Mouse (Mus musculus): ENCODE measurements around the gene Eif5a. TPM values are rescaled to one million over a fixed set of nuclear protein-coding genes. Genes with fewer than 3 reads are reported as not detected.
A peak's percentile ranks its signal among the peaks of the same experiment; 100 is the strongest.
"Not testable (repeated sequence)": the region's sequence is repeated elsewhere in the genome, so short reads cannot be mapped to it uniquely, and the experiment has no call there.

Eif5a gene
- polyA plus RNA-seq, 1 experiment = 230 TPM

- Histone ChIP-seq H3K4me1 (ENCODE audit: control insufficient read depth, insufficient read depth, insufficient read length, low read length) (peaks cover 8% of the 10 kb centered on the region), H3K36me3 (ENCODE audit: control insufficient read depth, insufficient read depth, low read length) (no peaks in the 10 kb centered on the region)
- TF ChIP-seq CTCF (IDR thresholded peaks at IDR 0.05; ENCODE audit: extremely low read depth, insufficient read length, insufficient replicate concordance, low read depth, low read length) = no peak; the same call in 1 of the 2 replicates
- TF ChIP-seq POLR2A (IDR thresholded peaks at IDR 0.05; ENCODE audit: low read depth, low read length) = no peak
Observed at GRCm38 (mm10) chr11:69931769-69932168, 10.0 kb upstream of the Eif5a start.

GRCm38 (mm10) chr11:69930967-69931537, 9.3 kb upstream of the Eif5a start:
- 69% methylated on average over 3 of the region's 3 CpGs for WGBS
- Histone ChIP-seq H3K4me3 (ENCODE audit: low read depth, low read length) (no peak overlapping the region), H3K4me1 (ENCODE audit: control insufficient read depth, insufficient read depth, insufficient read length, low read length) (peaks cover 6% of the 10 kb centered on the region; the same call in 1 of the 2 replicates), H3K36me3 (ENCODE audit: control insufficient read depth, insufficient read depth, low read length) (no peaks in the 10 kb centered on the region), H3K27ac (ENCODE audit: insufficient read depth, low read depth, low read length) (no peak overlapping the region), H3K27me3 (ENCODE audit: control insufficient read depth, insufficient read depth, low read length) (peaks cover 8% of the 10 kb centered on the region; the same call in 1 of the 2 replicates)
- no peak for TF ChIP-seq POLR2A (IDR thresholded peaks at IDR 0.05; ENCODE audit: low read depth, low read length)
- no peak for TF ChIP-seq CTCF (IDR thresholded peaks at IDR 0.05; ENCODE audit: extremely low read depth, insufficient read length, insufficient replicate concordance, low read depth, low read length)

More at GRCm38 (mm10) chr11:69931769-69932168, 10.0 kb upstream of the Eif5a start:
- 70% methylated on average over 8 of the region's 8 CpGs for WGBS
- no peak overlapping the region for H3K4me3 ChIP-seq (ENCODE audit: low read depth, low read length)
- no peak overlapping the region for H3K27ac ChIP-seq (ENCODE audit: insufficient read depth, low read depth, low read length)
- H3K27me3 ChIP-seq (ENCODE audit: control insufficient read depth, insufficient read depth, low read length) = peaks cover 11% of the 10 kb centered on the region; the same call in 1 of the 2 replicates

GRCm38 (mm10) chr11:69930176-69930575, 8.4 kb upstream of the Eif5a start:
- 84% methylated on average over 8 of the region's 8 CpGs for WGBS
- H3K4me1 ChIP-seq (ENCODE audit: control insufficient read depth, insufficient read depth, insufficient read length, low read length); H3K4me3 ChIP-seq (ENCODE audit: low read depth, low read length); H3K36me3 ChIP-seq (ENCODE audit: control insufficient read depth, insufficient read depth, low read length); H3K27me3 ChIP-seq (ENCODE audit: control insufficient read depth, insufficient read depth, low read length); H3K27ac ChIP-seq (ENCODE audit: insufficient read depth, low read depth, low read length): not testable (repeated sequence)

DNA sequence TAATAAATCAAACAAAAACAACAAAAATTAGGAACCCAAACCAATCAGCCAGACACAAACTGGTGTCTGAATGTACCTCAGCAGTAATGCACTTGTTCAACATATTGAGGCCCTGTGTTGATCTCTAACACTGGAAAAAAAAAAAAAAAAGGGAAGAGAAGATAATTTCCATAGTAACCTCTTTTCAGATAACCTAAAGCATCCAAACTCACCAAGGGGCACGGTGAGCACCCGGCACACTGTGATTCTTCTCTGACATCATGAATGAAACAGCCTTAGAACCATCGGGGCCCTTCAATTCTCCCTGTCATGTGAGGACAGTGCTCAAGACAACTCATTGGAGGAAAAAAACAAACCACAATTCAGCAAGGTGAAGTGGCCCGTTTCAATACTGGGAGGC, 8.0 kb upstream of the Eif5a start:
- WGBS = 47% methylated on average over 4 of the region's 4 CpGs
- Histone ChIP-seq H3K36me3 (ENCODE audit: control insufficient read depth, insufficient read depth, low read length) (no peaks in the 10 kb centered on the region), H3K4me3 (ENCODE audit: low read depth, low read length) (no peak overlapping the region), H3K27ac (ENCODE audit: insufficient read depth, low read depth, low read length) (no peak overlapping the region), H3K4me1 (ENCODE audit: control insufficient read depth, insufficient read depth, insufficient read length, low read length) (no peaks in the 10 kb centered on the region), H3K27me3 (ENCODE audit: control insufficient read depth, insufficient read depth, low read length) (no peaks in the 10 kb centered on the region)
- TF ChIP-seq POLR2A (IDR thresholded peaks at IDR 0.05; ENCODE audit: low read depth, low read length) = no peak
- no peak for TF ChIP-seq CTCF (IDR thresholded peaks at IDR 0.05; ENCODE audit: extremely low read depth, insufficient read length, insufficient replicate concordance, low read depth, low read length)

- no peak overlapping the region for H3K27ac ChIP-seq (ENCODE audit: insufficient read depth, low read depth, low read length)
- no peak for TF ChIP-seq POLR2A (IDR thresholded peaks at IDR 0.05; ENCODE audit: low read depth, low read length)
- TF ChIP-seq CTCF (IDR thresholded peaks at IDR 0.05; ENCODE audit: extremely low read depth, insufficient read length, insufficient replicate concordance, low read depth, low read length) = no peak
- H3K27me3 ChIP-seq (ENCODE audit: control insufficient read depth, insufficient read depth, low read length) = no peaks in the 10 kb centered on the region
- H3K4me3 ChIP-seq (ENCODE audit: low read depth, low read length) = no peak overlapping the region
- peaks cover 2% of the 10 kb centered on the region; the same call in 1 of the 2 replicates for H3K4me1 ChIP-seq (ENCODE audit: control insufficient read depth, insufficient read depth, insufficient read length, low read length)
- WGBS = 92% methylated on average over 2 of the region's 2 CpGs
- H3K36me3 ChIP-seq (ENCODE audit: control insufficient read depth, insufficient read depth, low read length) = no peaks in the 10 kb centered on the region
Observed at GRCm38 (mm10) chr11:69927501-69927900, 5.7 kb upstream of the Eif5a start.

DNA sequence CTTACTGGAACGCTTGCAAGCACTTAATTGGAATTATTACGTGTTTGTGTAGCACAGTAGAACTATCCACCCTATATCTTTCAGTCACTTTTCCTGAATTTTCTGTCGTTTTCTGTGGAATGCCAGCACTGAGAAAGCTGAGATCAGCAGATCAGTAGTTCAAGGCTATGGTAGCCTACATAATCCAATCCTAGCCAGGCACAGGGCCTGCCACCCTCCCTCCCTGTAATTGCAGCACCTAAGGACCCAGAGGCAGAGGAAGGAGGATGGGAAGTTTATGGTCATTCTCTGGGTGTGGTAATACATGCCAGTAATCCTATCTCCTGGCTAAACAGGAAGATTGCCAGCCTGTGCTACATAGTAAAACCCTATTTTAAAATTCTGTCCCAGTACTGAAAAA, 1.0 kb upstream of the Eif5a start:
- 49% methylated on average over 3 of the region's 3 CpGs for WGBS
- peaks cover 11% of the 10 kb centered on the region for H3K36me3 ChIP-seq (ENCODE audit: control insufficient read depth, insufficient read depth, low read length)
- H3K27me3 ChIP-seq (ENCODE audit: control insufficient read depth, insufficient read depth, low read length) = no peaks in the 10 kb centered on the region
- no peak overlapping the region for H3K4me3 ChIP-seq (ENCODE audit: low read depth, low read length)
- peaks cover 6% of the 10 kb centered on the region; the same call in 1 of the 2 replicates for H3K4me1 ChIP-seq (ENCODE audit: control insufficient read depth, insufficient read depth, insufficient read length, low read length)
- H3K27ac ChIP-seq (ENCODE audit: insufficient read depth, low read depth, low read length) = peak overlapping the region; percentile 87
- no peak for TF ChIP-seq POLR2A (IDR thresholded peaks at IDR 0.05; ENCODE audit: low read depth, low read length)
- TF ChIP-seq CTCF (IDR thresholded peaks at IDR 0.05; ENCODE audit: extremely low read depth, insufficient read length, insufficient replicate concordance, low read depth, low read length) = no peak

DNA sequence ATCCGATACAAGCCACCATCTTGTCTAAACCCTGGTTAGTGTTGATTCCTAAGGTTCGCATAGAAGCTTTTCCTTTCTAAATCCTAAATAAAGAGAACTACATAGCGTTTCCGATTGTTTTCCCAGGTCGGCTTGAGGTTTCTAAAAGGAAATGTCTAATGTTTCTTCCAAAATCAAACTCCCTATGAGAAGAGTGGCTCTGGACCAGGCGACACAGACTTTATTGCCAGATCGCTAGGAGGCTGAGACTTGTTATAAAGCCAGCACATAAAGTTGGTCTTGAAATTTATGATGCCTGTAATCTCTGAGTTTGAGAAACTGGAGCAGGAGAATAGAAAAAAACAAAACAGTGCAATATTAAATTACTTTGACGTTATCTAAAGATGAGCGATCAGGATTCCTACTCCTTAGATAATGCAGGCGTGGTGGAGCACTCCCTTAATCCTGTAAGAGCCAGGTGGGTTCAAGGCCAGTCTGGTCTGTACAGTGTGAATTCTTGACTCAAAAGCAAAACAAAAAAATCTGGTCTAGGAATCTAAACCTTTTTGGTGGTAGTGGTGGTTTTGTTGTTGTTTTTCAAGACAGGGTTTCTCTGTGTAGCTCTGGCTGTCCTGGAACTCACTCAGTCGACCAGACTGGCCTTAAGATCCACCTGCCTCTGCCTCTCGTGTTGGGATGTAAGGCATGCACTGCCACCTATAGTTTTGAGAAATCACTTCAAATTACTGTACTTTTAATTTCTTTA, 426 bp upstream of the Eif5a start:
- TF ChIP-seq POLR2A (IDR thresholded peaks at IDR 0.05; ENCODE audit: low read depth, low read length) = no peak
- no peak for TF ChIP-seq CTCF (IDR thresholded peaks at IDR 0.05; ENCODE audit: extremely low read depth, insufficient read length, insufficient replicate concordance, low read depth, low read length)
- H3K27ac ChIP-seq (ENCODE audit: insufficient read depth, low read depth, low read length) = peak overlapping the region; percentile 87
- peaks cover 16% of the 10 kb centered on the region for H3K36me3 ChIP-seq (ENCODE audit: control insufficient read depth, insufficient read depth, low read length)
- peaks cover 6% of the 10 kb centered on the region; the same call in 1 of the 2 replicates for H3K4me1 ChIP-seq (ENCODE audit: control insufficient read depth, insufficient read depth, insufficient read length, low read length)
- no peaks in the 10 kb centered on the region for H3K27me3 ChIP-seq (ENCODE audit: control insufficient read depth, insufficient read depth, low read length)
- peak overlapping the region; percentile 58 for H3K4me3 ChIP-seq (ENCODE audit: low read depth, low read length)
- 2% methylated on average over 12 of the region's 12 CpGs for WGBS

All from small intestine, adult 2 months (tissue).